Mouse (Mus musculus) cortical plate, adult 2 months (tissue): ENCODE measurements at regions not wholly inside any gene's neighbourhood (a gene's known extent, or its start where the extent isn't known, plus 50 kb on each side); places are given as distances from the start of the nearest gene placed in this dataset.

ENCODE experiments used
- CTCF ChIP-seq: fragments of 200-500 bp; IDR thresholded peaks from 2 replicates; pipeline ENCODE4 v1.5.1; 2011; ENCODE audit warnings: mild to moderate bottlenecking, control low read depth, low read length; ENCODE audit not compliant: insufficient read depth; ENCODE audit errors: extremely low read depth
- POLR2A ChIP-seq: fragments of 200-500 bp; IDR thresholded peaks from 2 replicates; pipeline ENCODE4 v1.6.1; 2011; ENCODE audit warnings: mild to moderate bottlenecking, low read length, control low read depth; ENCODE audit not compliant: insufficient read depth; ENCODE audit errors: extremely low read depth

DNA sequence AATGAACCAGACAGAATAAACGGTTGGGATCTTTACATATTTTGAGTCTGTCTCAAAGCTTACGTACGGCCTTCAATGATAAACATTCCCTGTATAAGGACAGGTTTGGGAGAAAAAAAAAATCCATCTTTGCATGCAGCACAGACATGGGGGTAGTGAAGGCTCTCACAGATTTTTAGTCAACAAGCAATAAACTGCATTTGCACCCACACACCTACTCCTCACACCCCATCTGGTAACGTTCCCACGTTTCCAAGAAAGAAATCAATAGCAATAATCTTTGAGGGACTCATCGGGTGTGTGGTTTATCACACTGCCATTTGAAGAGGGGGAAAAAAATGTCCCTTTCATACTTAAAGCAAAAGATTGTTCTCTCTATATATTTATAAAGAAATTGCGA is 113.8 kb upstream of the Onecut1 start:
- TF ChIP-seq CTCF (no peak), POLR2A (no peak)
